Mouse (Mus musculus) MEL (cell line): ENCODE data around the gene Vps4b. TPM values are rescaled to one million over a fixed set of nuclear protein-coding genes. Genes with fewer than 3 reads are reported as not detected.

Source experiments
- DNase-seq: peaks from one replicate; pipeline ENCODE4 v3.0.0; 2011; ENCODE audit warnings: low read depth, low spot score
- H3K27ac ChIP-seq: 2 replicates; pipeline ENCODE4 v1.5.1; 2012; ENCODE audit warnings: low read depth, mild to moderate bottlenecking, control low read depth, low read length, moderate library complexity; ENCODE audit not compliant: control insufficient read depth
- H3K27me3 ChIP-seq, 2 experiments: fragments of 150-350 bp in 1 of 2; sonication (generic) in 1 of 2; 2 replicates each; pipeline ENCODE4 v1.6.1; 2012; ENCODE audit warnings: low read length in 2 of 2, mild to moderate bottlenecking in 2 of 2, improper control_type of control experiment in 1 of 2, moderate library complexity in 1 of 2; ENCODE audit not compliant: insufficient read depth in 2 of 2, control insufficient read depth in 1 of 2
- H3K36me3 ChIP-seq, 2 experiments: 2 replicates each; pipeline ENCODE4 v1.6.1; 2012 to 2014; ENCODE audit warnings: low read length in 2 of 2, improper control_type of control experiment in 1 of 2, inconsistent platforms in 1 of 2, mild to moderate bottlenecking in 1 of 2; ENCODE audit not compliant: insufficient read depth in 2 of 2, control insufficient read depth in 1 of 2
- H3K4me1 ChIP-seq, 2 experiments: fragments of 150-350 bp in 1 of 2; sonication (generic) in 1 of 2; 2 replicates each; pipeline ENCODE4 v1.6.1; 2012; ENCODE audit warnings: low read length in 2 of 2, improper control_type of control experiment in 1 of 2, mild to moderate bottlenecking in 1 of 2; ENCODE audit not compliant: insufficient read depth in 2 of 2, control insufficient read depth in 1 of 2
- H3K4me3 ChIP-seq, 2 experiments: fragments of 150-350 bp in 1 of 2; sonication (generic) in 1 of 2; 2 replicates each; pipeline ENCODE4 v1.5.1; 2012; ENCODE audit warnings: low read depth in 2 of 2, low read length in 2 of 2, mild to moderate bottlenecking in 2 of 2, moderate library complexity in 2 of 2, control low read depth in 1 of 2, improper control_type of control experiment in 1 of 2; ENCODE audit not compliant: control insufficient read depth in 1 of 2, insufficient read depth in 1 of 2
- H3K79me2 ChIP-seq: 2 replicates; pipeline ENCODE4 v1.6.1; 2012; ENCODE audit warnings: mild to moderate bottlenecking, low read length, moderate library complexity; ENCODE audit not compliant: control insufficient read depth, poor library complexity, insufficient read depth
- H3K9ac ChIP-seq: 2 replicates; pipeline ENCODE4 v1.6.1; 2012; ENCODE audit warnings: low read depth, mild to moderate bottlenecking, control low read depth, low read length, moderate library complexity; ENCODE audit not compliant: control insufficient read depth, poor library complexity, severe bottlenecking
- H3K9me3 ChIP-seq: fragments of 150-350 bp; sonication (generic); replicated peaks from 2 replicates; pipeline ENCODE4 v1.6.1; 2012; ENCODE audit warnings: mild to moderate bottlenecking, low read length, improper control_type of control experiment, moderate library complexity; ENCODE audit not compliant: insufficient read depth
- CHD1 ChIP-seq: IDR thresholded peaks from 2 replicates; pipeline ENCODE4 v1.6.1; 2012; ENCODE audit warnings: low read depth, mild to moderate bottlenecking, inconsistent platforms, low read length, improper control_type of control experiment
- CTCF ChIP-seq, 3 experiments: IDR thresholded peaks in 2 of 3; conservative IDR thresholded peaks in 1 of 3; 2 replicates each; pipeline ENCODE4 v1.5.1; 2011 to 2012; ENCODE audit warnings: low read length in 3 of 3, low read depth in 2 of 3, mild to moderate bottlenecking in 2 of 3, improper control_type of control experiment in 1 of 3, inconsistent platforms in 1 of 3, mixed read lengths in 1 of 3, moderate library complexity in 1 of 3; ENCODE audit not compliant: control insufficient read depth in 1 of 3, insufficient read depth in 1 of 3, poor library complexity in 1 of 3, severe bottlenecking in 1 of 3
- ELF1 ChIP-seq: IDR thresholded peaks from 2 replicates; pipeline ENCODE4 v1.6.1; 2014; ENCODE audit warnings: low read depth, mild to moderate bottlenecking, inconsistent platforms, low read length, improper control_type of control experiment, moderate library complexity
- EP300 ChIP-seq, 2 experiments: IDR thresholded peaks; 2 replicates each; pipeline ENCODE4 v1.6.1; 2011; ENCODE audit warnings: improper control_type of control experiment in 2 of 2, low read length in 2 of 2, low read depth in 1 of 2, mild to moderate bottlenecking in 1 of 2
- GABPA ChIP-seq: IDR thresholded peaks from 2 replicates; pipeline ENCODE4 v1.6.1; 2012; ENCODE audit warnings: low read depth, mild to moderate bottlenecking, inconsistent platforms, low read length, improper control_type of control experiment, moderate library complexity
- GATA1 ChIP-seq: IDR thresholded peaks from 2 replicates; pipeline ENCODE4 v1.6.1; 2011; ENCODE audit warnings: low read depth, low read length, improper control_type of control experiment
- JUND ChIP-seq: IDR thresholded peaks from 2 replicates; pipeline ENCODE4 v1.6.1; 2011; ENCODE audit warnings: low read depth, mild to moderate bottlenecking, improper control_type of control experiment, low read length
- KAT2A ChIP-seq: conservative IDR thresholded peaks from 2 replicates; pipeline ENCODE4 v1.6.1; 2012; ENCODE audit warnings: low read depth, low read length, improper control_type of control experiment, inconsistent platforms
- MAX ChIP-seq: IDR thresholded peaks from 2 replicates; pipeline ENCODE4 v1.6.1; 2011; ENCODE audit warnings: low read length, improper control_type of control experiment
- MAZ ChIP-seq: IDR thresholded peaks from 2 replicates; pipeline ENCODE4 v1.6.1; 2012; ENCODE audit warnings: low read depth, mild to moderate bottlenecking, inconsistent platforms, low read length, improper control_type of control experiment
- MEF2A ChIP-seq: IDR thresholded peaks from 2 replicates; pipeline ENCODE4 v1.6.1; 2014; ENCODE audit warnings: low read depth, mild to moderate bottlenecking, inconsistent platforms, low read length, improper control_type of control experiment; ENCODE audit not compliant: poor library complexity, insufficient replicate concordance, severe bottlenecking; ENCODE audit errors: extremely low read depth
- MXI1 ChIP-seq: IDR thresholded peaks from 2 replicates; pipeline ENCODE4 v1.6.1; 2011; ENCODE audit warnings: mild to moderate bottlenecking, low read depth, low read length, improper control_type of control experiment
- NRF1 ChIP-seq: IDR thresholded peaks from 2 replicates; pipeline ENCODE4 v1.6.1; 2014; ENCODE audit warnings: low read depth, mild to moderate bottlenecking, inconsistent platforms, low read length, improper control_type of control experiment, moderate library complexity; ENCODE audit not compliant: poor library complexity, insufficient read depth, severe bottlenecking
- POLR2AphosphoS2 ChIP-seq: IDR thresholded peaks from 2 replicates; pipeline ENCODE4 v1.6.1; 2011; ENCODE audit warnings: low read length, improper control_type of control experiment
- POLR2AphosphoS5 ChIP-seq: IDR thresholded peaks from 2 replicates; pipeline ENCODE4 v1.6.1; 2012; ENCODE audit warnings: low read depth, borderline replicate concordance, mild to moderate bottlenecking, inconsistent platforms, low read length, moderate library complexity, mixed read lengths
- RCOR1 ChIP-seq: IDR thresholded peaks from 2 replicates; pipeline ENCODE4 v1.6.1; 2012; ENCODE audit warnings: low read depth, mild to moderate bottlenecking, inconsistent platforms, low read length, improper control_type of control experiment
- TAL1 ChIP-seq: IDR thresholded peaks from 2 replicates; pipeline ENCODE4 v1.6.1; 2012; ENCODE audit warnings: mild to moderate bottlenecking, inconsistent platforms, low read length, moderate library complexity, mixed read lengths
- TBP ChIP-seq: IDR thresholded peaks from 2 replicates; pipeline ENCODE4 v1.8.0; 2011; ENCODE audit warnings: low read depth, low read length, improper control_type of control experiment
- TCF12 ChIP-seq: IDR thresholded peaks from 2 replicates; pipeline ENCODE4 v1.6.1; 2014; ENCODE audit warnings: low read depth, mild to moderate bottlenecking, inconsistent platforms, low read length, improper control_type of control experiment, moderate library complexity
- USF1 ChIP-seq: IDR thresholded peaks from 2 replicates; pipeline ENCODE4 v1.6.1; 2014; ENCODE audit warnings: low read depth, mild to moderate bottlenecking, inconsistent platforms, low read length, improper control_type of control experiment, moderate library complexity
- ZMIZ1 ChIP-seq: IDR thresholded peaks from 2 replicates; pipeline ENCODE4 v1.6.1; 2012; ENCODE audit warnings: low read depth, mild to moderate bottlenecking, inconsistent platforms, low read length, improper control_type of control experiment, moderate library complexity
- ZNF384 ChIP-seq: IDR thresholded peaks from 2 replicates; pipeline ENCODE4 v1.6.1; 2012; ENCODE audit warnings: low read depth, mild to moderate bottlenecking, inconsistent platforms, low read length, improper control_type of control experiment
- polyA plus RNA-seq, 2 experiments: library from polyadenylated mRNA; stranded (reverse) in 1 of 2; unstranded in 1 of 2; fragments of >175 nt in 1 of 2; fragments of >200 nt in 1 of 2; gene quantifications; 2 replicates each; pipeline versions ENCODE4 v1.2.1 to v1.2.4; 2012; ENCODE audit warnings: low replicate concordance in 2 of 2, low read depth in 1 of 2; ENCODE audit not compliant: insufficient read length in 2 of 2, insufficient read depth in 1 of 2, missing spikeins in 1 of 2
- total RNA-seq: library from RNA; depleted of rRNA; stranded (reverse); fragments of 300-350 nt; gene quantifications from 2 replicates; pipeline ENCODE4 v1.2.3, GENCODE M21; 2012

The Vps4b gene
- total and polyA plus RNA-seq, 3 experiments: 43.9 to 91.1 (median 80.4) TPM

DNA sequence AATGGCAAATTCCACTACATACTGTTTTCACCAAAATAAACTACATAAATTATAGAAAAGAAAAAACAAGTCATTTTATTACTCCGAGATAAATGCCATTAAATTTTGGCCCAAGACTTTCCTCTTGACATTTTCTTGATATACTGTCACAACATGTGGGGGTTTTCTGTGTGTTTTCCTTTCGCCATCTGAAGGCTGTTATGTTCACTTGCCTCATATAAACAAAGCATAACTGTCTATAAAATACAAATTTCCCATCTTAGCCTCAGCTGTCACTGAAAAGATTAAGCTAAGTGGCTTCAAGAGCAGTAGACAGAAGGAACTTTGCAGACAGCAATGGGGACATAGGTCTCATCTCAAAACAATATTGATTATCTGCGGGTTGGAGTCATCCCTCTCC lies 32.2 kb downstream of the Vps4b start:
- Histone ChIP-seq H3K27me3 (no peaks in the 10 kb centered on the region), H3K36me3 (peaks cover 15 to 27% of the 10 kb centered on the region in 2 experiments), H3K9ac (no peak overlapping the region), H3K27ac (no peak overlapping the region), H3K4me1 (peaks cover 3% of the 10 kb centered on the region in 2 experiments; a peak in 3 of 4 replicates)
- no peak for DNase-seq
- TF ChIP-seq ZMIZ1: 0 out of 2 replicates have a peak, but pooled peaks have one; percentile 37
- peak; percentile 40; the same call in 1 of the 2 replicates for TF ChIP-seq POLR2AphosphoS2
- TF ChIP-seq EP300 (IDR thresholded peaks at IDR 0.05; ENCODE audit: low read depth in 1 of 2, low read length in 2 of 2): no peak
- no peak for TF ChIP-seq GATA1
- TF ChIP-seq TBP: no peak
- no peak for TF ChIP-seq MAX
- TF ChIP-seq, all 39 proteins: peak for 2
- Histone ChIP-seq H3K4me3 (no peak overlapping the region), H3K79me2 (peaks cover 2% of the 10 kb centered on the region; the same call in 1 of the 2 replicates), H3K9me3 (no peaks in the 10 kb centered on the region)

DNA sequence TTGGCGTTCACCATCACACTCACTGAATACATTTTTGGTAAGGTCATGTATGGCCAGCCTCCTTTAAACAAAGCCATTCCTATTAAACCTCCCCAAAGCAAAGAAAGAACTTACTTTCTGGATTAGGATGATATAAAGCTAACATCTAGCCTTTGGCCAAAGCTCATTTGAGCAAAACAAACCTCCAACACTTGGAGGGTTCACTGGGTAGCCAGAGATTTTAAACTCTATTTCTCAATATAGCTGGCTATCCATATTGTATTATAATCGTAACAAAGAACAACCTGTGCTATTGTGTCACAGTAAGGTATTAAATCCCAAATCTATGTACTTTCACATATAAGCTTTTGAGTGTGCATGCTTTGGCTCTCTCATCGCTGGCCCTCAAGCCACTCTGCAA lies 35.8 kb downstream of the Vps4b start:
- H3K9ac ChIP-seq: peak overlapping the region; percentile 57
- peaks cover 12% of the 10 kb centered on the region for H3K79me2 ChIP-seq
- no peaks in the 10 kb centered on the region for H3K27me3 ChIP-seq
- H3K36me3 ChIP-seq: peaks cover 2 to 32% of the 10 kb centered on the region in 2 experiments; a peak in 2 of 4 replicates
- DNase-seq: no peak
- peaks cover 19 to 24% of the 10 kb centered on the region in 2 experiments for H3K4me1 ChIP-seq
- H3K4me3 ChIP-seq: peak overlapping the region; percentile 9 to 36; a peak in 3 of 4 replicates
- H3K9me3 ChIP-seq: no peaks in the 10 kb centered on the region
- TF ChIP-seq ELF1: no peak
- TF ChIP-seq POLR2AphosphoS2: 0 out of 2 replicates have a peak, but pooled peaks have one; percentile 11
- no peak for TF ChIP-seq NRF1
- TF ChIP-seq EP300 (IDR thresholded peaks at IDR 0.05; ENCODE audit: low read depth in 1 of 2, low read length in 2 of 2): no peak
- TF ChIP-seq, all 39 proteins: peak for 1
- H3K27ac ChIP-seq: no peak overlapping the region

DNA sequence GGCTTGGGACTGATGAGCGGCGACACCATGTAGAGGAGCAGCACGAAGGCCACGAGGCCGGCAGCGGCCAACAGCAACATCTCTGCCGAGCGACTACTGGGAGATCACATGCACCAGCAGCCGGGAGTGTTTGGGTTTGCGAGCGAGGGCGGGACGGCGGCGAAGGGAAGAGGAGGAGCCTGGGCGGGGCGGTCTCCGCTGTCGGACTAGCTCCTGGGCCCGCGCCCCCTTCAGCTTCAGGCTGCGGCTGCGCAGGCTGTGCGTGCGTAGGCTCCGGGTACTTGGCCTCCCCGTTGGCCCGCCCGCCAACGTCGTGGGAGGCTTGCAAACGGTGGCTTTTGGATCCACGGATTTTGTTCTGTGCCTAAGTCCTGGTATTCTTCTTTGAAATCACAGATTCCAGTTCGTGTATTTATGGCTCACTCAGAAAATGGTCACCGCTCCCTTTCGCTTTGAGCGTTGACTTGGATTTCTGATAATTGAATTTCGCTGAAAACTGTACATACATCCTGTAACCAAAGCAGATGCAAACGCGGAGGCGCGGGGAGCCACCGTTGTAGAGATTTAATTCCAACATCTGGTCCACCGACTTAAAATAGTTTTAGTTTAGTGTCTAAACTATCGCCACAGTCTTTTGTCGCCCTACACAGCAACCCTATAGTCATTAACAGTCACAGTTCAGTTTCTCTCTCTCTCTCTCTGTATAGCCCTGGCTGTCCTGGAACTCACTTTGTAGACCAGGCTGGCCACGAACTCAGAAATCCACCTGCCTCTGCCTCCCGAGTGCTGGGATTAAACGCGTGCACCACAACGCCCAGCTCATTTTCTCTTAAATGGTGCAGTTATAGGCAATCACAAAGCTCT lies 36.7 kb downstream of the Vps4b start, which contains the start of gene Kdsr:
TSS of gene Kdsr (minus strand) at position 156 of the 864 bp plus-strand sequence.
- no peaks in the 10 kb centered on the region for H3K27me3 ChIP-seq
- peak within 1 kb of the TSS; percentile 81 for H3K27ac ChIP-seq
- peak within 1 kb of the TSS; percentile 89 for H3K9ac ChIP-seq
- H3K9me3 ChIP-seq: no peaks in the 10 kb centered on the region
- DNase-seq: peak; percentile 100
- peaks cover 12% of the 10 kb centered on the region for H3K79me2 ChIP-seq
- H3K36me3 ChIP-seq: peaks cover 0 to 36% of the 10 kb centered on the region in 2 experiments; a peak in 2 of 4 replicates
- peak within 1 kb of the TSS; percentile 63 to 91 for H3K4me3 ChIP-seq
- peaks cover 19 to 24% of the 10 kb centered on the region in 2 experiments for H3K4me1 ChIP-seq
- TF ChIP-seq KAT2A (no peak; the same call in 1 of the 2 replicates), MEF2A (no peak), ZNF384 (no peak), GATA1 (peak; percentile 62), CTCF (IDR thresholded peaks at IDR 0.05 in 2 of 3, conservative IDR thresholded peaks at IDR 0.05 in 1 of 3; ENCODE audit: control insufficient read depth in 1 of 3, insufficient read depth in 1 of 3, low read depth in 2 of 3, low read length in 3 of 3, poor library complexity in 1 of 3, severe bottlenecking in 1 of 3) (peak in 1 of 3 experiments; percentile 15; a peak in 1 of 6 replicates), MXI1 (peak; percentile 98), POLR2AphosphoS2 (peak; percentile 92), TCF12 (no peak; the same call in 1 of the 2 replicates), MAZ (no peak), RCOR1 (peak; percentile 74; the same call in 1 of the 2 replicates), POLR2AphosphoS5 (peak; percentile 95), TAL1 (no peak), MAX (peak; percentile 92), GABPA (no peak), USF1 (peak; percentile 88), JUND (no peak), CHD1 (no peak)
